10 mouse cellular contexts compared by ENCODE assay signal in the genomic region with DNA sequence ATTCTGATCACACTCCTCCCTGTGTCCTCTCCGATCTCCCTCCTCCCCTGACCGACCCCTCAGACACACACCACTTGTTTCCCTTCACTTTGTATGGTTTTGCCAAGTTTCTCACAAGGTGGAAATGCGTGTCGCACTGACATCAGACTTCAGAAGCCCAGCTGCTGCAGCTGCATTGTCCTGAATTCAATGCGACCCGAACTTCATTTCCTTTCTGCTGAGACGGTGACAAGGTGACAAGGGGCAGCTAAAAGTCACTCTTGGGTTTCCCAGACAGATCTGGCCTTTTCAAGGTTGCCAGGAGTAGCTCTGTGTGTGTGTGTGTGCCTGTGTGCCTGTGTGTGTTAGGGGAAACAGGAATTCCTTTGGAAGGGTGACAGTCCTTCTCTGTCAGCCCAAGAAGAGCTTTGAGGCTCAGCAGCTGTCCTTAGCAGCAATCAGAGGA.
DNase-seq lines count a peak whose midpoint lies in the region; ATAC-seq lines count a peak whose summit lies in the region.
"Had no signal": no experiment of that assay in that cellular context is flagged by ENCODE, and none has a peak within 500 bp of the region (broad histone marks: within the 10 kb centered on the region; RNA-seq: fewer than 3 reads in every experiment).

No protein-coding gene starts in this region.

- 0 out of 2 replicates have a peak, but pooled peaks cover 4% of the 10 kb centered on the region for H3K4me1 ChIP-seq in lung, embryonic 15.5 days
- peaks cover 46% of the 10 kb centered on the region for H3K4me1 ChIP-seq in heart, embryonic 13.5 days
- no peaks in the 10 kb centered on the region for H3K4me1 ChIP-seq in intestine, embryonic 16.5 days (ENCODE audit: control insufficient read depth, insufficient read depth, low read length)
- H3K4me1 ChIP-seq in forebrain, embryonic 16.5 days (replicated peaks; ENCODE audit: control insufficient read depth, insufficient read depth, low read length) = no peaks in the 10 kb centered on the region
- H3K4me1 ChIP-seq: liver, embryonic 13.5 days had no signal

- DNase-seq in lung, postnatal 14 days = no peak
- peak; percentile 46 for DNase-seq in embryo, embryonic 11 days
- DNase-seq in kidney, postnatal 14 days = peak; percentile 76
- no peak for DNase-seq in left cerebral cortex, adult 18-20 months (ENCODE audit: low spot score in 2 of 2)
- DNase-seq: liver, embryonic 13.5 days had no signal

- H3K4me3 ChIP-seq in lung, embryonic 15.5 days = no peak overlapping the region
- no peak overlapping the region for H3K4me3 ChIP-seq in heart, embryonic 13.5 days
- no peak overlapping the region for H3K4me3 ChIP-seq in intestine, embryonic 16.5 days (ENCODE audit: low read length)
- no peak overlapping the region for H3K4me3 ChIP-seq in forebrain, embryonic 16.5 days (replicated peaks; ENCODE audit: low read length)
- H3K4me3 ChIP-seq: erythroblast, embryonic 14.5 days; liver, embryonic 13.5 days had no signal

- no peaks in the 10 kb centered on the region for H3K27me3 ChIP-seq in lung, embryonic 15.5 days
- no peaks in the 10 kb centered on the region for H3K27me3 ChIP-seq in heart, embryonic 13.5 days (replicated peaks)
- H3K27me3 ChIP-seq in intestine, embryonic 16.5 days (replicated peaks; ENCODE audit: control insufficient read depth, insufficient read depth, low read length) = no peaks in the 10 kb centered on the region
- no peaks in the 10 kb centered on the region for H3K27me3 ChIP-seq in forebrain, embryonic 16.5 days (replicated peaks; ENCODE audit: control insufficient read depth, insufficient read depth, low read length)
- H3K27me3 ChIP-seq: liver, embryonic 13.5 days had no signal

- no peak overlapping the region for H3K4me2 ChIP-seq in lung, embryonic 15.5 days
- H3K4me2 ChIP-seq in heart, embryonic 13.5 days = no peak overlapping the region
- H3K4me2 ChIP-seq in intestine, embryonic 16.5 days (ENCODE audit: low read depth, low read length) = no peak overlapping the region
- no peak overlapping the region for H3K4me2 ChIP-seq in forebrain, embryonic 16.5 days (ENCODE audit: low read length)
- H3K4me2 ChIP-seq: liver, embryonic 13.5 days had no signal

- peak; percentile 55; the same call in 1 of the 2 replicates for ATAC-seq in lung, embryonic 15.5 days (ENCODE audit: borderline replicate concordance, extremely low read depth, low FRiP score, low TSS enrichment)
- no peak for ATAC-seq in heart, embryonic 13.5 days (ENCODE audit: extremely low read depth, insufficient number of reproducible peaks, low FRiP score, low TSS enrichment)
- no peak for ATAC-seq in intestine, embryonic 16.5 days
- no peak for ATAC-seq in forebrain, embryonic 16.5 days

- H3K9me3 ChIP-seq in lung, embryonic 15.5 days = no peaks in the 10 kb centered on the region
- H3K9me3 ChIP-seq in heart, embryonic 13.5 days = no peaks in the 10 kb centered on the region
- no peaks in the 10 kb centered on the region for H3K9me3 ChIP-seq in intestine, embryonic 16.5 days (ENCODE audit: control insufficient read depth, low read length)
- H3K9me3 ChIP-seq in forebrain, embryonic 16.5 days (ENCODE audit: control insufficient read depth, low read length) = no peaks in the 10 kb centered on the region
- H3K9me3 ChIP-seq: liver, embryonic 13.5 days had no signal

- no peak overlapping the region for H3K9ac ChIP-seq in lung, embryonic 15.5 days
- H3K9ac ChIP-seq in heart, embryonic 13.5 days = peak overlapping the region; percentile 58
- H3K9ac ChIP-seq in intestine, embryonic 16.5 days (ENCODE audit: low read depth, low read length) = no peak overlapping the region
- H3K9ac ChIP-seq in forebrain, embryonic 16.5 days (replicated peaks; ENCODE audit: low read depth, low read length) = no peak overlapping the region
- H3K9ac ChIP-seq: liver, embryonic 13.5 days had no signal

- 23% methylated on average over 7 of the region's 7 CpGs for WGBS in lung, embryonic 15.5 days
- WGBS in heart, embryonic 13.5 days = 27% methylated on average over 7 of the region's 7 CpGs
- WGBS in intestine, embryonic 16.5 days = 39% methylated on average over 7 of the region's 7 CpGs
- WGBS in forebrain, embryonic 16.5 days = 42% methylated on average over 7 of the region's 7 CpGs

- H3K27ac ChIP-seq in lung, embryonic 15.5 days = peak overlapping the region; percentile 37; the same call in 1 of the 2 replicates
- peak overlapping the region; percentile 73 for H3K27ac ChIP-seq in heart, embryonic 13.5 days (replicated peaks)
- H3K27ac ChIP-seq in intestine, embryonic 16.5 days (ENCODE audit: low read length) = no peak overlapping the region
- H3K27ac ChIP-seq in forebrain, embryonic 16.5 days (ENCODE audit: low read length) = no peak overlapping the region
- H3K27ac ChIP-seq: liver, embryonic 13.5 days had no signal

- no peaks in the 10 kb centered on the region for H3K36me3 ChIP-seq in lung, embryonic 15.5 days
- no peaks in the 10 kb centered on the region for H3K36me3 ChIP-seq in heart, embryonic 13.5 days
- H3K36me3 ChIP-seq in intestine, embryonic 16.5 days (ENCODE audit: control insufficient read depth, insufficient read depth, low read length) = no peaks in the 10 kb centered on the region
- H3K36me3 ChIP-seq in forebrain, embryonic 16.5 days (ENCODE audit: control insufficient read depth, insufficient read depth) = no peaks in the 10 kb centered on the region
- H3K36me3 ChIP-seq: liver, embryonic 13.5 days had no signal

Comparison
In these comparisons a context has a peak if more than half of its experiments do, and no peak if none do; other contexts are left out.
1. H3K27ac ChIP-seq: peak in lung, embryonic 15.5 days (single experiment) and heart, embryonic 13.5 days (single experiment); none in intestine, embryonic 16.5 days (single experiment) and forebrain, embryonic 16.5 days (single experiment).
2. DNase-seq: peak in embryo, embryonic 11 days (single experiment) and kidney, postnatal 14 days (single experiment); none in lung, postnatal 14 days (single experiment) and left cerebral cortex, adult 18-20 months (0 of 2).